ENCODE assay signal across 20 mouse cellular contexts in genomic region chr5:34751477-34751876, GRCm38 (mm10). TPM values are rescaled to one million over a fixed set of nuclear protein-coding genes. Genes with fewer than 3 reads are reported as not detected.
DNase-seq lines count a peak whose midpoint lies in the region; ATAC-seq and TF ChIP-seq lines count a peak whose summit lies in the region.
"Had no signal": no experiment of that assay in that cellular context is flagged by ENCODE, and none has a peak within 500 bp of the region (broad histone marks: within the 10 kb centered on the region; RNA-seq: fewer than 3 reads in every experiment).

No protein-coding gene starts in this region.

- H3K4me1 ChIP-seq in hindbrain, postnatal 0 days (ENCODE audit: insufficient read depth, low read length), result no peaks in the 10 kb centered on the region
- H3K4me1 ChIP-seq in hindbrain, embryonic 16.5 days (ENCODE audit: control insufficient read depth, insufficient read depth, low read depth, low read length), result no peaks in the 10 kb centered on the region
- H3K4me1 ChIP-seq in liver, embryonic 14.5 days (replicated peaks; ENCODE audit: control insufficient read depth in 2 of 2, insufficient read depth in 2 of 2, low read length in 1 of 2), result no peaks in the 10 kb centered on the region
- no peaks in the 10 kb centered on the region for H3K4me1 ChIP-seq in liver, embryonic 12.5 days
- no peaks in the 10 kb centered on the region for H3K4me1 ChIP-seq in E14TG2a.4 (replicated peaks; ENCODE audit: low read depth, low read length)
- H3K4me1 ChIP-seq: embryonic facial prominence, embryonic 12.5 days; hindbrain, embryonic 10.5 days had no signal

- H3K36me3 ChIP-seq in hindbrain, postnatal 0 days (ENCODE audit: insufficient read depth, low read length), result no peaks in the 10 kb centered on the region
- H3K36me3 ChIP-seq in hindbrain, embryonic 16.5 days (ENCODE audit: control insufficient read depth, insufficient read depth, low read length), result no peaks in the 10 kb centered on the region
- H3K36me3 ChIP-seq in liver, embryonic 14.5 days (replicated peaks; ENCODE audit: control insufficient read depth, insufficient read depth, low read depth), result no peaks in the 10 kb centered on the region
- no peaks in the 10 kb centered on the region for H3K36me3 ChIP-seq in liver, embryonic 12.5 days
- H3K36me3 ChIP-seq in E14TG2a.4 (ENCODE audit: insufficient read depth, low read length), result no peaks in the 10 kb centered on the region
- H3K36me3 ChIP-seq: embryonic facial prominence, embryonic 12.5 days; heart, embryonic 10.5 days; hindbrain, embryonic 10.5 days had no signal

- no peaks in the 10 kb centered on the region for H3K27me3 ChIP-seq in hindbrain, postnatal 0 days (ENCODE audit: insufficient read depth, low read length)
- no peaks in the 10 kb centered on the region for H3K27me3 ChIP-seq in hindbrain, embryonic 16.5 days (replicated peaks; ENCODE audit: control insufficient read depth, insufficient read depth, low read length)
- no peaks in the 10 kb centered on the region for H3K27me3 ChIP-seq in liver, embryonic 14.5 days (ENCODE audit: control insufficient read depth, insufficient read depth, low read length)
- peaks cover 13% of the 10 kb centered on the region; the same call in 1 of the 2 replicates for H3K27me3 ChIP-seq in liver, embryonic 12.5 days (replicated peaks)
- H3K27me3 ChIP-seq in E14TG2a.4 (ENCODE audit: insufficient read depth, low read length), result no peaks in the 10 kb centered on the region
- H3K27me3 ChIP-seq: embryonic facial prominence, embryonic 12.5 days had no signal

- no peak overlapping the region for H3K27ac ChIP-seq in hindbrain, postnatal 0 days
- H3K27ac ChIP-seq in hindbrain, embryonic 16.5 days (ENCODE audit: low read depth, low read length), result no peak overlapping the region
- no peak overlapping the region for H3K27ac ChIP-seq in liver, embryonic 14.5 days
- no peak overlapping the region for H3K27ac ChIP-seq in liver, embryonic 12.5 days
- H3K27ac ChIP-seq: embryonic facial prominence, embryonic 12.5 days; heart, embryonic 10.5 days; hindbrain, embryonic 10.5 days; left cerebral cortex, adult 2 months had no signal

- no peak for TF ChIP-seq EP300 in liver, embryonic 14.5 days (IDR thresholded peaks at IDR 0.05; ENCODE audit: low read depth)

- 63% methylated on average over 3 of the region's 3 CpGs for WGBS in hindbrain, postnatal 0 days
- WGBS in hindbrain, embryonic 16.5 days, result 78% methylated on average over 3 of the region's 3 CpGs
- WGBS in liver, embryonic 14.5 days (ENCODE audit: insufficient replicate concordance), result 40% methylated on average over 3 of the region's 3 CpGs
- WGBS in liver, embryonic 12.5 days (ENCODE audit: insufficient replicate concordance), result 46% methylated on average over 3 of the region's 3 CpGs

- no peak for ATAC-seq in hindbrain, postnatal 0 days
- no peak for ATAC-seq in hindbrain, embryonic 16.5 days
- no peak for ATAC-seq in liver, embryonic 14.5 days (ENCODE audit: insufficient read depth)
- ATAC-seq in liver, embryonic 12.5 days, result no peak
- ATAC-seq in granulocyte monocyte progenitor cell, adult 5-6 weeks (replicated peaks; ENCODE audit: poor library complexity, severe bottlenecking), result peak; percentile 66
- ATAC-seq: midbrain, embryonic 16.5 days had no signal

- no peak overlapping the region for H3K4me2 ChIP-seq in hindbrain, postnatal 0 days (ENCODE audit: low read depth, low read length)
- no peak overlapping the region for H3K4me2 ChIP-seq in hindbrain, embryonic 16.5 days (ENCODE audit: low read length)
- no peak overlapping the region for H3K4me2 ChIP-seq in liver, embryonic 14.5 days (ENCODE audit: low read depth)
- H3K4me2 ChIP-seq in liver, embryonic 12.5 days, result no peak overlapping the region
- H3K4me2 ChIP-seq: embryonic facial prominence, embryonic 12.5 days had no signal

- no peak overlapping the region for H3K9ac ChIP-seq in hindbrain, postnatal 0 days (replicated peaks; ENCODE audit: low read length)
- no peak overlapping the region for H3K9ac ChIP-seq in hindbrain, embryonic 16.5 days (ENCODE audit: low read depth, low read length)
- H3K9ac ChIP-seq in liver, embryonic 14.5 days (replicated peaks), result no peak overlapping the region
- H3K9ac ChIP-seq in liver, embryonic 12.5 days, result no peak overlapping the region
- H3K9ac ChIP-seq: embryonic facial prominence, embryonic 12.5 days had no signal

- no peak overlapping the region for H3K4me3 ChIP-seq in hindbrain, postnatal 0 days (ENCODE audit: low read length)
- H3K4me3 ChIP-seq in hindbrain, embryonic 16.5 days (ENCODE audit: low read length), result no peak overlapping the region
- H3K4me3 ChIP-seq in liver, embryonic 14.5 days (ENCODE audit: insufficient read depth in 1 of 2, low read depth in 2 of 2, low read length in 2 of 2), result no peak overlapping the region
- no peak overlapping the region for H3K4me3 ChIP-seq in liver, embryonic 12.5 days
- no peak overlapping the region for H3K4me3 ChIP-seq in E14TG2a.4 (replicated peaks; ENCODE audit: low read length)
- H3K4me3 ChIP-seq: embryonic facial prominence, embryonic 12.5 days; heart, embryonic 10.5 days; hindbrain, embryonic 10.5 days; left cerebral cortex, adult 2 months had no signal

- H3K9me3 ChIP-seq in hindbrain, postnatal 0 days (ENCODE audit: low read length), result no peaks in the 10 kb centered on the region
- no peaks in the 10 kb centered on the region for H3K9me3 ChIP-seq in hindbrain, embryonic 16.5 days (ENCODE audit: control insufficient read depth, low read length)
- H3K9me3 ChIP-seq in liver, embryonic 14.5 days (ENCODE audit: control insufficient read depth, low read length), result no peaks in the 10 kb centered on the region
- H3K9me3 ChIP-seq in liver, embryonic 12.5 days (replicated peaks), result no peaks in the 10 kb centered on the region
- 0 out of 2 replicates have a peak, but pooled peaks cover 3% of the 10 kb centered on the region for H3K9me3 ChIP-seq in E14TG2a.4 (ENCODE audit: low read length)
- H3K9me3 ChIP-seq: embryonic facial prominence, embryonic 12.5 days; heart, embryonic 10.5 days; hindbrain, embryonic 10.5 days had no signal

- DNase-seq in hindbrain, postnatal 0 days (ENCODE audit: low spot score), result peak; percentile 4
- no peak for DNase-seq in liver, embryonic 14.5 days (ENCODE audit: low read depth in 3 of 3, low spot score in 3 of 3)
- no peak for DNase-seq in embryo, embryonic 9.5 days (ENCODE audit: extremely low spot score)
- DNase-seq in spleen, adult 18-20 months, result no peak
- DNase-seq: cerebellum, adult 18-20 months; kidney, postnatal 36 days; lung, adult 2 months; lung, postnatal 36 days; right cerebral cortex, adult 18-20 months; right cerebral cortex, postnatal 4 days; thymus, adult 2 months had no signal

- TF ChIP-seq CTCF in hindbrain, postnatal 0 days (IDR thresholded peaks at IDR 0.05; ENCODE audit: low read depth), result peak; percentile 39
- peak; percentile 19; the same call in 1 of the 2 replicates for TF ChIP-seq CTCF in liver, embryonic 14.5 days (IDR thresholded peaks at IDR 0.05; ENCODE audit: low read depth)
- peak; percentile 11; the same call in 1 of the 2 replicates for TF ChIP-seq CTCF in E14TG2a.4 (conservative IDR thresholded peaks at IDR 0.05; ENCODE audit: low read length)

RNA-seq across cellular contexts. Expression of gene Htt, which starts 10.1 kb away (rescaled TPM):
- 37.4 and 44.0 TPM in 2 replicates for total RNA-seq in hindbrain, postnatal 0 days (2014; rRNA removed)
- polyA plus RNA-seq in hindbrain, postnatal 0 days (2015; fragmentation: Nextera tagmentation; extraction: Ambion mirVana), result 7.5 and 8.0 TPM in 2 replicates
- 11.9 and 12.1 TPM in 2 replicates for polyA plus RNA-seq in hindbrain, embryonic 16.5 days (2015; fragmentation: Nextera tagmentation; extraction: Ambion mirVana)
- polyA plus RNA-seq in liver, embryonic 14.5 days (2012; rRNA removed), result 5.9 and 6.3 TPM in 2 replicates
- 4.8 and 5.0 TPM in 2 replicates for polyA plus RNA-seq in liver, embryonic 14.5 days (2014; fragmentation: Nextera tagmentation; extraction: Ambion mirVana)
- polyA plus RNA-seq in liver, embryonic 12.5 days (2016; fragmentation: Nextera tagmentation; extraction: Ambion mirVana), result 12.2 and 13.2 TPM in 2 replicates
- total RNA-seq in granulocyte monocyte progenitor cell, adult 5-6 weeks (2014; fragmentation: Nextera tagmentation), result 32.6 and 36.2 TPM in 2 replicates
- total RNA-seq in granulocyte monocyte progenitor cell, adult 5-6 weeks (2017), result 18.3 and 25.1 TPM in 2 replicates
